Mouse (Mus musculus) C2C12 (cell line): ENCODE data around the gene Eps15.

Experiments used
- CTCF ChIP-seq: IDR thresholded peaks from one replicate; pipeline ENCODE4 v1.5.1; 2011; ENCODE audit not compliant: control insufficient read depth, insufficient read depth, insufficient read length
- MAX ChIP-seq: IDR thresholded peaks from one replicate; pipeline ENCODE4 v1.6.1; 2011; ENCODE audit warnings: mild to moderate bottlenecking, control low read depth
- MYOD1 ChIP-seq: IDR thresholded peaks from one replicate; pipeline ENCODE4 v1.6.1; 2011; ENCODE audit warnings: low read depth; ENCODE audit not compliant: control insufficient read depth, insufficient read length

DNA sequence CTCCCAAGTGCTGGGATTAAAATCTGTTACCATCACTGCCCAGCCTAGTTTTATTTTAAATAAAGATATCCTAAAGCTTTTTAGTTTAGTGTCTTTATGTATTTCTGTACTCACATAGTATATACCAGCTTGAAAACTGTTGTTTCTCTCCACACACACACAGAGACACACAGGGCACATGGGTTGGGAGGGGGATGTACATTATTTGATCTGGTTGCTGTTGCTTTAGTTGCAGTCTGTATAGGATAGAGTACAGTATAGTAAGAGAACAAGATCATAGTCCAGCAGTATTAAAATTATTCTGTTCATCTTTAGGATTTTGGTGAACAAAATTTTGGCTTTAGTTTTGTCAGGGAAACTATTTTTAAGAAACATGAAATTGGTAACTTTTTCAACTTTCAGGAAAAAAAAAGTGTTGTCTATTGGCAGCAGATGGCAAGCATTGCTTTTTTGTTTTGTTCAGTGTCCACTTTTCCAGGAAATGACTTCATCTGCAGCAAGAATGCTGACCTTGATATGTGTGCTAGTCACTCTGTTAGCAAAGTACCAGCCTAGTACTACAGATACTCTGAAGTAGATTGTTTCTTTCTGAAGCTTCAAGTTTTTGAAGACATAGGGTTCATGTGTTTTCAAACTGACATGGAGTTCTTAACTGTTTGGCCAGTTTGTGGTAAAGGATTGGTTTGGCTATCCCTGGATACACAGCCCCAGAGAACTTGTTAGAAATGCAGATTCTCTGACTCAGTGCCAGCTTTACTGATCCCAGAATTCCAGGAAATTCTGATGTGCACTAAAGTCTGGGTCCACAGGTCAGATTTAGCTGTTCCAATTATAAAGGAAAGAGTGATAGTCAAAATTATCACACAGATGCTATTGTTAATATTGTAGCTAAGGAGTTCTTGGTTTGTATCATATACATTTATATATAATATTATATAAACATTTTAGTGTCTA is 37.1 kb downstream of the Eps15 start:
- no peak for TF ChIP-seq CTCF
- TF ChIP-seq MYOD1, result no peak
- TF ChIP-seq MAX, result no peak
